Mouse (Mus musculus) brain, embryonic 18.5 days (tissue): Measurements from ENCODE around the gene Gm49333.
"Not testable (repeated sequence)": the region's sequence is repeated elsewhere in the genome, so short reads cannot be mapped to it uniquely, and the experiment has no call there.

Experiments
- DNase-seq: peaks from one replicate; pipeline ENCODE4 v3.0.0-alpha.2; 2012; ENCODE audit warnings: low read depth, low spot score

Gene Gm49333

DNA sequence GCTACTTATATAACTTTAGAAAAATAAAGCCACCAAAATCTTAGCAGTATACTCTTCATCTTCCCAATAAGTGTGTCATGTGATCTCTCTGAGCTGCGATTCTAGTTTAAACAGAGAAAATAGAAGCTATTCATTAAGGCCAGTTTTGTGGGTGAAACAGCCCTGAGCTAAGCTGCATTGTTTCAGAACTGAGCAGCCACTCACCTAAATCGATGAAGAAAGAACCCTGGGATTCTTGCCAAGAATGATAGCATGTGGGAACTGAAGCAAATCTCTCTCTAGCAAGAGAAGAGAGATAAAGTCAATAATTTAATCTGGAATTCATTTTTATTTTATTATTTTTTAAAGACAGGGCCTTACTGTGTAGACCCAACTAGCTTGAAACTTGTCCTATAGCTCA is 11.8 kb downstream of the Gm49333 start:
- DNase-seq: no peak

DNA sequence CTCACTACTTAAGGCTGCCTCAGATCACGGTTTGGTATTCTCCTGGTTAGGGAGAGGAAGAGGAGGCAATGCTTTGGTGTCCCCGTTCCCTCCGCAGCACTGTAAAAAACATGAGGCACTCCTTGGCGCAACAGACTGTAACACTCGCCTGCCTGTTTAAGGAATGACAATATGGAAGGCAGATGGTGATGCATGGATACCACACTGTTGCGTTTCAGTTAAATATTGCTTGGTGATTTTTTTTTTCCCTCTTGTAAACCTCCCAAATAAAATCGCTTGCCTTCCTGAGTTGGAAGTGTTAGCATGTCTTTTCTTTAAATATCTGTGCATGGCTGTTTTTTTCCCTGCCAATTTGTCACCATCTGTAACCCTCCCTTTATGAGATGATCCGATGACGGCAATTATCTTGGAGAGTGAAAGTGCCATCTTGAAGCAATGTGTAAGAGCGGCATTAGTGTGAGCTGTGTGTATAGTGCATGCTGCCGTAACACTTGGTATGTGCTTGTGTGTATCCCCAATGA is 17.5 kb downstream of the Gm49333 start:
- DNase-seq: peak; percentile 75

DNA sequence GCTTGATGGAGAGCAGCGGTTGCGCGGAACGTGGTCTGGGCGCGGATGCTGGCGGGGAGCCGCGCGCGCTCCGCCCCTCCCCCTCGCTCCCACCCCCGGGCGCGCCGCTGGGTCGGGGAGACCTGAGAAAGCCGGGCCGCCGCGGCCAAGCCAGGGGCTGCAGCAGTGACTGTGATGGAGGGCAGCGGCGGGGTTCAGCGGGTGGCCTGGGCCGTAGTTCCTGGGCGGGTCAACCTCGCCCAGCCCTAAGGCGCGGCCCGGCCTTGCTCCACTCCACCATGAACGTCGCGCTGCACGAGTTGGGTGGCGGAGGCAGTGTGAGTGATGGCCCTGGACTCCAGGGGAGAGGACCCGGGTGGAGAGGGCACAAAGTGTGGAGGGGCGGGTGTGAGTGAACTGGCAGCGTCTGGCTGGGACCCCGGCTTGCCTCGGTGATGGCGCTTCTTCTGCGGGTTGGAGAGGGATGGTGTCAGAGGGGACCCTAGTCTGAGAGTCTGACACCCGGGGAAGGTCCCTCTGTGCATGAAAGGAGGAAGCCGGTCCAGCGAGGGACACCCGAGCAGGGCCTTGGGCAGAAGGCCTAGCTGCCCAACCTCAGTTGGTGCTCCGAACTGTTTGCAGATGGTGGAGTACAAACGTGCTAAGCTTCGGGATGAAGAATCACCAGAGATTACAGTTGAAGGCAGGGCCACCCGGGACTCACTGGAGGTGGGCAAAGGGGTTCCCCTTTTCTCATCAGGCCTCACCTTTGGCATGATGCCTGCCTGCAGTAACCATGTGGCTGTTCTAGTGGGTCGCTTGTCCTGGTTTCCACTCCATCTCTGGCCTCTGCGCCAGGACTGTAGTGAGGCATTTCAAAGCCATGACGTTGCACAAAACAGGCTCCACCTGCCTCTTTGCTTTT is 18.6 kb downstream of the Gm49333 start, which contains the start of gene Ece2:
Ece2 (plus strand) TSS at position 98 of the 904 bp plus-strand sequence.
- no peak for DNase-seq

DNA sequence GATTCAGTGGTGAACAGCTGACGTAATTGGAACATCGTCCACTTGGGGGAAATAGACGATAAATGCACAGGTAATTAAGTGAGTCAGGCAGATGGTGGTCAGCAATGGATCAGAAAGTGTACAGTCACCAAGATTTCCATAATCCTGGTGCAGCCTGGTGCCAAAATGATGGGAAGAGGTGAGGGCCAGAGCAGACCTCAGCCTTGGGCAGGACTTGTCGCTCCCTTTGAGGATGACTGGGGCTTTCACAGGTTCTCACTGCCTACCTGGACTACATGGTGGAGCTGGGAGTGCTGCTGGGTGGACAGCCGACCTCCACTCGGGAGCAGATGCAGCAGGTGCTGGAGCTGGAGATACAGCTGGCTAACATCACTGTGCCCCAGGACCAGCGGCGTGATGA is 26.0 kb downstream of the Gm49333 start:
- no peak for DNase-seq

DNA sequence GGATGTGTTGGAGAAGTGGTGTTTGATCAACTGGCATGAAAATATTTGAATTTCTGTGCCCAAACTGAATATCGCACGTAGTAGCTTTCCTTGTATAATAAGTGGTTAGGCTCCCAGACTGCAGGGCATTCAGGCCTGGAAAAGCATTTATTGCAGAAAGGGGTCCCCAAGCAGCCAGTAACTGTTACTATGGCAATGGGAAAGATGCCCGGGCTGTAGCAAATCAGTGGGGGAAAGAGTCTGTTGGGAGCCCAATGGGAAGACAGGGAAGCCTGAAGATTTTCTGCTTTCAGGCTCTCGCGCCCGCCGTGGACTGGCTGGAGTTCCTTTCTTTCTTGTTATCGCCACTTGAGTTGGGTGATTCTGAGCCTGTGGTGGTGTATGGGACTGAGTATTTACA is 27.0 kb downstream of the Gm49333 start:
- no peak for DNase-seq

DNA sequence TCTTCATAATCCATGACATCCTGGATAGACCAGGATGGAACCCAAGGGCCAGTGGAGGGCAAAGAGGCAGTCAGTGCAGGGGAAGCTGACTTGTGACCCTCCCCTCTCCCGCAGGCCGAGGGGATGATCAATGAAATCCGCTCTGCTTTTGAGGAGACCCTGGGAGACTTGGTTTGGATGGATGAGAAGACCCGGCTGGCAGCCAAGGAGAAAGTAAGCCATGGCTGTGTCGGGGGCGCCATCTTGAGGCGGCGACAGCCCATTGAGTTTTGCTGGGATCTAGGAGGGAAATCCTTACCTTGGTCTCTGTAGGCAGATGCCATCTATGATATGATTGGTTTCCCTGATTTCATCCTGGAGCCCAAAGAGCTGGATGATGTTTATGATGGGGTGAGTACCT is 30.8 kb downstream of the Gm49333 start:
- no peak for DNase-seq

DNA sequence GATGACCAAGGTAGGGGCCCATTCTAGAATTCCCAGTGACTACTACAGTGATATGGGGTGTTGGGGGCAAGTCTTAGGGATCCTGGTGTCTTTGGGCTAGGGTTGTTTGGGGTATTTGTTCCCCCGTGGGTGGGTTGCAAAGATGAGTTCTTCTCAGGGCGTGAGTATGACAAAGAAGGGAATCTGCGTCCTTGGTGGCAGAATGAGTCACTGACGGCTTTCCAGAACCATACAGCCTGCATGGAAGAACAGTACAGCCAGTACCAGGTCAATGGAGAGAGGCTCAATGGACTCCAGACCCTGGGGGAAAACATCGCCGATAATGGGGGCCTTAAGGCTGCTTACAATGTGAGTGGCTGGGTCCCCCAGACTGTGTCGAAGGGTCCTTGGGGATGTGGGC is 32.5 kb downstream of the Gm49333 start:
- no peak for DNase-seq

DNA sequence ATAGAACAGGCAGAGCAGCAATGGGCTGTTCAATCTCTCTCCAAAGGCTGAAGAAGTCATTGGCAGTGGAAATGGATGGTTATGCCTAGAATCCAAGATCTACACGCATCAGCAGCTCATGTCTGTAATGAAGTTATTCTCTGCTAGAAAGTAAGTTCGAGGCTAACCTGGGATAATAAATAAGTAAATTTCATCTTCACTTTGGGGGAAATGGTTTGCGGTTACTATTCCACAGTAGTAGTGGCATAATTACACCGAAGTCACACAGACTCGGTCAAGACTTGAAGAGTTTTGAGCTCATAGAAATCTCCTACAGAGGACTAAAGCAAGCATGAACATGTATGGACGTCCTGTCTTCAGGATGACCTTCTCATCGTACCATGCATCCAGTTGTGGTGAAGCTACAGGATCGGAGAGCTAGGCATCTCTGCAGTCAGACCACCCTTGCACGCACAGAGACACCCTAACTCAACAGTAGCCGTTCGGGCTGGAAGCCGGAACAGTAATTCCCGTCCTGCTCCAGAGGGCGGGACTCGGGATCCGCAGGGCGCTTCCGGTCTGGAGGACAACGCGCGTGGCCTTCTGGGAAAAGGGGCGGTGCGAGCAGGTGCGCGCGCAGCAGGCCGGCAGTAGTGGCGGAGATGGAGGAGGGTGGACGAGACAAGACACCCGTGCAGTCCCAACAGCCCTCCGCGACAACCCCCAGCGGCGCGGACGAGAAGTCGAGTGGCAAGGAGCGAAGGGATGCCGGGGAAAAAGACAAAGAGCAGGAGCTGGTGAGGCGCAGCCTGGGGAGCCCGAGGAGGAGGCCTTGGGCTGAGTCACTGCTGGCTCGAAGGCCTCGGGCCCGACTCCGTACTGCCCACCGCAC is 39.9 kb downstream of the Gm49333 start, which contains the start of gene Psmd2:
Psmd2 (plus strand) TSS at position 577 of the 871 bp plus-strand sequence.
- peak; percentile 87 for DNase-seq

DNA sequence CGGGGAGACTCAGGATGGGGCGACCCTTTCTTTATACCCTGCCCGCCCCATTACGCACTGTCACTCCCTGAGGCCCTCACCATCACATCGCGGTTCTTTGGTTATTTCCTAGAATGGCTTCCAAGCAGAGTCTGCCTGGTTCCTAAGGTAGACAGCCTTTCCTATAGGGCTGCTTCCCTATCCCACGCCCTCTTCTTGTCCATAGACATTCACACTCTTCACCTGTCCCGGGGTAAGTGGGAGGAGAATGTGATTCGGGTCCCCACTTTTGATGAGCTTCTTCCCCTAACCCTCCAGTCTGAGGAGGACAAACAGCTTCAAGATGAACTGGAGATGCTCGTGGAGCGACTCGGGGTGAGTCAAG is 40.5 kb downstream of the Gm49333 start:
- no peak for DNase-seq

DNA sequence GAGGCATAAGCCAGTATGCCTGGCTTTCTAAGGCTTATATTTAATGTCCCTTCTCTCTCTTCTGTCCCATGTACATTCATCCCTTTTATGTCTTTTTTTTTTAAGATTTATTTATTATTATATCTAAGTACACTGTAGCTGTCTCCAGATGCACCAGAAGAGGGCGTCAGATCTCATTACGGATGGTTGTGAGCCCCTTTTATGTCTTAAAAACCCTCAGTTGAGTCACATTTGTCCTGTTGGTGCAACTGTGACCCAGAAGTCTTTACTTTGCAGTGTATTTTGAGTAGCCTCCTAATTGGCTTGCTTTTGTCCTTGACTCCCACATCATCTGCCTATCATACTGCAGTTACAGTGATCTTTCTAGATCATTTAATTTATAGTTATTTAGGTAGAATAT is 41.9 kb downstream of the Gm49333 start:
- DNase-seq: no peak

DNA sequence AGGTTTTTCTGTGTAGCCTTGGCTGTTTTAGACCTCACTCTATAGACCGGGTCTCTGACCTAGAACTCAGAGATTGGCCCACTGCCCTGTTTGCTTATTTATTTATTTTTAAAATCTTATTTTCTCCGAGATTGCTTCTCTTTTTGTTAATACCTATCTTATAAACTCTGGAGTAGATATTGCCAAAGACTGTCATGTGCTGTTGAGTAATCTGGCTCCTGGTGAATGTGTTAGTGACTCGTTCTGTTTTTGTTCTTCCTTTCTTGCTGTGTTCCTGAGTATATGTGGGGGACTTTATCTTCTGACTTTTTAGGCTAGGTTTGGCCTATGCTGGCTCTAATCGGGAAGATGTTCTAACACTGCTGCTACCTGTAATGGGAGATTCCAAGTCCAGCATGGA is 46.3 kb downstream of the Gm49333 start:
- DNase-seq: no peak

DNA sequence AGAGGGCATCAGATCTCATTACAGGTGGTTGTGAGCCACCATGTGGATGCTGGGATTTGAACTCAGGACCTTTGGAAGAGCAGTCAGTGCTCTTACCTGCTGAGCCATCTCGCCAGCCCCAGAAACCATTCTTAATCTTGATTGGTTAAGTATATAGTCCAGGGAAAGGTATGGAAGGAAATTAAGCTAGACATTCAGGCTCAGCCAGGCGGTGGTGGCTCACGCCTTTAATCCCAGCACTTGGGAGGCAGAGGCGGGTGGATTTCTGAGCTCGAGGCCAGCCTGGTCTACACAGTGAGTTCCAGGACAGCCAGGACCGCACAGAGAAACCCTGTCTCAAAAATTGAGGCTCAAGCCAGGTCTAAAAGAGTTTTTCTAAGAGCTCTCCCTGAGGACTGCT is 56.6 kb downstream of the Gm49333 start, which contains the start of gene Eif4g1:
Eif4g1 (plus strand) TSS at position 301 of the 400 bp plus-strand sequence.
- not testable (repeated sequence) for DNase-seq

DNA sequence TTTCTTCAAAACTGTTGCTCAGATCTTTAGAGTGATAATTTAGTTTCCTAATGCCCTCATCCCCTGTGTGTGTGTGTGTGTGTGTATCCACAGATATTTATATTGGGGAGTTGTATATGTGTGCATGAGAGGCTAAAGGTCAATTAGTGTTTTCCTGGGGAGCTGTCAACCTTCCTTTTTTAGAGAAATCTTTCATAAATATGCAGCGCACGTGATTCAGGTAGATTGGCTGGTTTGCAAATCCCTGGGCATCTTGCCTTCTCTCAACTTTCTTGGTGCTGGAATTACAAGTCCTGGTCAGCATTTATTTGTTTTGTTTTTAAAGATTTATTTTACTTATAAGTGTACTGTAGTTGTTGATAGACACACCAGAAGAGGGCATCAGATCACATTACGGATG is 58.9 kb downstream of the Gm49333 start:
- no peak for DNase-seq

DNA sequence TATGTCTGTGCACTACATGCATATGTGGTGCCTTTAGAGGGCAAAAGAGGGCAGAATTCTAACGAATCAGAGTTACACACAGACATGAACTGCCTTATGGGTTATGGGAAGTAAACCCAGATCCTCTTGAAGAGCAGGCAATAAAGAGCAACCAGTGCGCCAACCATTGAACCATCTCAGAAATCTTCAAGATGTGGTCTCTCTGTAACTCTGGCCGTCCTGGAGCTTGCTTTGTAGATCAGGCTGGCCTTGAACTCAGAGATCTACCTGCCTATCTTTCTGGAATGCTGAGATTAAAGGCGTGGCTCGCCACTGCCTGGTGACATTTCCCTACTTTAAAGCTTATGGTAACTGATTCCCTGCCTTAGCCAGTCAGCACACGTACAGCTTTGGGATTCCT is 60.5 kb downstream of the Gm49333 start:
- DNase-seq: no peak

DNA sequence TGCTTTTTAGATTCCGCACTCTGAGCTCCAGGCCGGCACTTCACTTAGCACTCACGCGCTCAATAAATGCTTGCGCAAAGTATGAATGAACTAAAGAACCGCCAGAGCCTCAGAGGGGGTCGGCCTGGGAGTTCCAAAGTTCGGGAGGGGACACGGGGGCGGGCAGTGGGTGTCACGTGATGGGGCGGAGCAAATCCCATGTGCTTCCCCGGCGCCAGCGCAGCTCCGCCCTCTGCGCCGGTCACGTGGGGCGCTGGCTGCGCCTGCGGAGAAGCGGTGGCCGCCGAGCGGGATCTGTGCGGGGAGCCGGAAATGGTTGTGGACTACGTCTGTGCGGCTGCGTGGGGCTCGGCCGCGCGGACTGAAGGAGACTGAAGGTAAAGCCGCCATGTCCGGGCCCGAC is 61.1 kb downstream of the Gm49333 start:
- DNase-seq: peak; percentile 84

DNA sequence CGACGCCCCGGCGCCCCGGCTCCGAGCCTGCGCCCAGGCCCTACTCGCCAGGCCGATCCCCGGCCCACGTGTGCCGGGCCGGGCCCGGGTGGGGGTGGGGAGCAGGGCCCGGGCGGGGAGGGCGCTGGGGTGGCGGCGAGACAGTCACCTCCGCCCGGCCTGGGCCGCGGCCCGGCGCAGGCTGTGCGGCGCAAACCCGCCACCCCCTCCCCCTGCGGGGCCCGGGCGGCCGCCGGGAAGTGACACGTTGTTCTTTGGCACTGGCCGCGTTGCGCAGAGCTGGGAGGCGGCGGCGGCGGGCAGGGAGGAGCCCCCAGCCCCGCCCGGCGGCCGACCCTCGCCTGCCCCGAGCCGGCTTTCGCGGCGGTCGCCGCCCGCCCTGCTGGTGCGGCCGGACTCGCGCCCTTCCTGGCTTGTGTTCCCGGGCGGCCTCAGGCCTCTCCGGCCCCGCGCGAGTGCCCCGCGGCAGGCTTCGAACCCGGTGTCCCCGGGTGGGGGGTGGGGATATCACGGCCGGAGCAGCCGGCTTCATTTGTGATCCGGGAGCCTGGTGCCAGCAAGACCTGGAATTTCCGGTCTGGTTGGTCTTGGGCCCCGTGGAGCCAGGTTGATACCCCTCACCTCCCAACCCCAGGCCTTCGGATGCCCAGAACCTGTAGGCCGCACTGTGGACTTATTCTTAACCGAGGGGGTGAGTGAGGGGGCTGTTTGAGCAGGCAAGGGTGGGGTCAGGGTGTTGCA is 61.7 kb downstream of the Gm49333 start:
- DNase-seq: no peak

DNA sequence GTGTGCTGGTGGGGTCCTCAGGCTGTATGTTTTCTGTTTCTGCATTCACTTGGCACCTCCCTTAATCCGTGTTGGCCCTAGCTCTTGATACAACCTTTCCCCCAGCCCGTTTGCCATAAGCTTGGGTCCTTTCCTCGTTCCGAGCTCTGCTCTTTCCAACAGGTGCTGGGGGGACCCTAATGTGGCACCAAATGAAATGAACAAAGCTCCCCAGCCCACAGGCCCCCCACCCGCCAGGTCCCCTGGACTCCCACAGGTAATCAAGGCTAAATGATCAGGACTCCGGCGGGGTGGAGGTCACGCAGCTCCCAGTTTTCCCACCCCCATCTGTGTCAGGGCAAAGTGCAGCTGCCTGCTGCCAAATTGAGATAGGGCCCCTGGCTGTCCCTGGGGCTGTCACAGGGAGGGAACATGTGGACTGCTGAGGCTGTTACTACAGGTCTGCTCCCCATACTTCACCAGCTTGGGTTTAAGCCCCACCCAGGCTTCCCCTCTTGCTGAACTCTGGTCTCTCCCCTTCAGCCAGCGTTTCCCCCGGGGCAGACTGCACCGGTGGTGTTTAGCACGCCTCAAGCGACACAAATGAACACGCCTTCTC is 62.4 kb downstream of the Gm49333 start:
- no peak for DNase-seq

DNA sequence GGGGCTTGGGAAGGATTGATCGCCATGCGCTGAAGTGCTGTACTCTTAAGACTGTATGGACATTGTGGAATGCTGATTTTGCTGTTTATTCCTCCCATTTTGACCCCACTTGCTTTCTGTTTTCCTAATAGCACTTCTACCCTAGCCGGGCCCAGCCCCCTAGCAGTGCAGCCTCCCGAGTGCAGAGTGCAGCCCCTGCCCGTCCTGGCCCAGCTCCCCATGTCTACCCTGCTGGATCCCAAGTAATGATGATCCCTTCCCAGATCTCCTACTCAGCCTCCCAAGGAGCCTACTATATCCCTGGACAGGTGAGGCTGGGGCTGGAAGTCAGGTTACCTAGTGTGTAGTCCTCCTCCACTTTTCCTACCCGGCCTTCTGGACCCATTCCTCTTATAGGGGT is 63.8 kb downstream of the Gm49333 start:
- no peak for DNase-seq

DNA sequence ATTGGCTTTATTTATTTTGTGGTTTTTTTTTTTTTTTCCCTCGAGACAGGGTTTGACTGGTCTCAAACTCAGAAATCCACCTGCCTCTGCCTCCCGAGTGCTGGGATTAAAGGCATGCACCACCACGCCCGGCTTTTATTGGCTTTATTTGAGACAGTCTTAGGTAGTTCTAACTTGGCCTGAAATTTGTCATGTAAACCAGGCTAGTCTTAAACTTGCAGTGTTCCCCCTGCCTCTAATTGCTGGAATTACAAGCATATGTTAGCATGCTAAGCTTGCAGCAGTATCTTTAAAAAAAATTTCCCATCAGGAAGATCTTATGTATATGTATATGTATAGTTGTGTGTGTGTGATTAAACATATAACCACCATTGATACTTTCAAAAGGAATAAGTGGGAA is 65.3 kb downstream of the Gm49333 start:
- no peak for DNase-seq

DNA sequence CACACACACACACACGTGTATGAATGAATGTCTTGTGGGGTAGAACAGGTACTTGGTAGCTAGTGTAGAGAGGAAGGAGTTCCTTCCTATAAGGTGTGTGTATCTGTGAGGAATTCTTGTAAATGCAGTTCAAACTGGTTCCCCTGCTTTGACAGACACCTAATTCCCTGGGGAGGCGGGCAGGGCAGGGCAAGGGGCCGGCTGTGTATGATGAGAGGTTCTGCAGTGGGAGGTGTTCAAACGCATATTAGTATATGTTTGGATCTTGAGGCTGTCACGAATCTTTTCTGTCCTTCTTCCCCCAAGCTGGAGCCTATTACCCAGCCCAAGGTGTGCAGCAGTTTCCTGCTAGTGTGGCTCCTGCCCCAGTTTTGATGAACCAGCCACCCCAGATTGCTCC is 66.0 kb downstream of the Gm49333 start:
- no peak for DNase-seq
